Mouse (Mus musculus) forebrain, embryonic 11.5 days (tissue): ENCODE results near the gene Aldh1b1. TPM values are rescaled to one million over a fixed set of nuclear protein-coding genes. Genes with fewer than 3 reads are reported as not detected.

Source experiments
- ATAC-seq: fragments of 200-750 bp; cut with Nextera tagmentation; replicated peaks from 2 replicates; pipeline ENCODE4 v1.8.0; 2017; ENCODE audit warnings: moderate TSS enrichment; ENCODE audit not compliant: low FRiP score
- DNase-seq: peaks from one replicate; pipeline ENCODE4 v3.0.0-alpha.2; 2017; ENCODE audit warnings: low spot score
- H3K27ac ChIP-seq: fragments of 300-500 bp; sonication (generic); 2 replicates; pipeline ENCODE4 v1.5.1; 2014; ENCODE audit warnings: low read depth, low read length
- H3K27me3 ChIP-seq: fragments of 300-500 bp; sonication (generic); 2 replicates; pipeline ENCODE4 v1.6.1; 2014; ENCODE audit warnings: mild to moderate bottlenecking, low read length, mixed read lengths; ENCODE audit not compliant: control insufficient read depth, insufficient read depth
- H3K36me3 ChIP-seq: fragments of 300-500 bp; sonication (generic); 2 replicates; pipeline ENCODE4 v1.6.1; 2014; ENCODE audit warnings: mild to moderate bottlenecking, low read length, moderate library complexity, mixed read lengths; ENCODE audit not compliant: control insufficient read depth, insufficient read depth
- H3K4me1 ChIP-seq: fragments of 300-500 bp; sonication (generic); replicated peaks from 2 replicates; pipeline ENCODE4 v1.6.1; 2014; ENCODE audit warnings: low read length, mixed read lengths; ENCODE audit not compliant: control insufficient read depth, insufficient read depth
- H3K4me2 ChIP-seq: fragments of 300-500 bp; sonication (generic); 2 replicates; pipeline ENCODE4 v1.6.1; 2014; ENCODE audit warnings: low read depth, mild to moderate bottlenecking, low read length, moderate library complexity, mixed read lengths; ENCODE audit not compliant: severe bottlenecking
- H3K4me3 ChIP-seq: fragments of 300-500 bp; sonication (generic); 2 replicates; pipeline ENCODE4 v1.5.1; 2014; ENCODE audit warnings: low read depth, low read length
- H3K9ac ChIP-seq: fragments of 300-500 bp; sonication (generic); 2 replicates; pipeline ENCODE4 v1.6.1; 2014; ENCODE audit warnings: low read length
- H3K9me3 ChIP-seq: fragments of 300-500 bp; sonication (generic); 2 replicates; pipeline ENCODE4 v1.6.1; 2016; ENCODE audit warnings: low read length, mixed read lengths; ENCODE audit not compliant: control insufficient read depth
- WGBS: fragments of 180-500 bp; shearing (Covaris S2); extraction: QIAGEN DNeasy Blood & Tissue Kit; methylation state at CpG from one replicate; pipeline ENCODE4 v1.1.7; 2014; 5-methylcytosine and 5-hydroxymethylcytosine counted together
- polyA plus RNA-seq: library from polyadenylated mRNA; unstranded; fragments of >200 nt; fragmentation: Nextera tagmentation; extraction: Ambion mirVana; gene quantifications from 2 replicates; pipeline ENCODE4 v1.2.1, GENCODE M21; 2014

Gene Aldh1b1
- polyA plus RNA-seq, 1 experiment from 2014 or later: 5.2 TPM

DNA sequence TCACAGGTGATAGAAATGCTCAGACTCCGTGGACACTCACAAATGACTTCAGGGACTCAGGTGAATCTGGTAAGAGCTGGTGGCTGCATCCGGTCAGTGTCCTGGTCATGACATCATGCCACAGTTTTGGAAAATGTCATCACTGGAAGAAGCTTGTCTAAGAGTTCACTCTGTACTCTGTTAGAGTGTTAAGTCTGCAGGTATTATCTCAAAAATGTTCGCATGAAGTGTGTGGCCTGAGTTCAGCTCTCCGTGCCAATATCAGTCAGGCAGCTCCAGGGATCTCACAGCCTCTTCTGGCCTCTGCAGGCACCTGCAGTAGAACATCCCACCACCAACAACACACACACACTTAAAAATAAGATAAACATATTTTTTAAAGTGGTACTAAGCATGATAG is 36.2 kb upstream of the Aldh1b1 start:
- Histone ChIP-seq H3K4me3 (no peak overlapping the region), H3K9me3 (no peaks in the 10 kb centered on the region), H3K9ac (no peak overlapping the region), H3K36me3 (no peaks in the 10 kb centered on the region), H3K27me3 (peaks cover 9% of the 10 kb centered on the region), H3K27ac (no peak overlapping the region), H3K4me2 (no peak overlapping the region), H3K4me1 (peaks cover 23% of the 10 kb centered on the region)
- 90% methylated on average over 4 of the region's 4 CpGs for WGBS
- ATAC-seq: no peak
- DNase-seq: no peak

DNA sequence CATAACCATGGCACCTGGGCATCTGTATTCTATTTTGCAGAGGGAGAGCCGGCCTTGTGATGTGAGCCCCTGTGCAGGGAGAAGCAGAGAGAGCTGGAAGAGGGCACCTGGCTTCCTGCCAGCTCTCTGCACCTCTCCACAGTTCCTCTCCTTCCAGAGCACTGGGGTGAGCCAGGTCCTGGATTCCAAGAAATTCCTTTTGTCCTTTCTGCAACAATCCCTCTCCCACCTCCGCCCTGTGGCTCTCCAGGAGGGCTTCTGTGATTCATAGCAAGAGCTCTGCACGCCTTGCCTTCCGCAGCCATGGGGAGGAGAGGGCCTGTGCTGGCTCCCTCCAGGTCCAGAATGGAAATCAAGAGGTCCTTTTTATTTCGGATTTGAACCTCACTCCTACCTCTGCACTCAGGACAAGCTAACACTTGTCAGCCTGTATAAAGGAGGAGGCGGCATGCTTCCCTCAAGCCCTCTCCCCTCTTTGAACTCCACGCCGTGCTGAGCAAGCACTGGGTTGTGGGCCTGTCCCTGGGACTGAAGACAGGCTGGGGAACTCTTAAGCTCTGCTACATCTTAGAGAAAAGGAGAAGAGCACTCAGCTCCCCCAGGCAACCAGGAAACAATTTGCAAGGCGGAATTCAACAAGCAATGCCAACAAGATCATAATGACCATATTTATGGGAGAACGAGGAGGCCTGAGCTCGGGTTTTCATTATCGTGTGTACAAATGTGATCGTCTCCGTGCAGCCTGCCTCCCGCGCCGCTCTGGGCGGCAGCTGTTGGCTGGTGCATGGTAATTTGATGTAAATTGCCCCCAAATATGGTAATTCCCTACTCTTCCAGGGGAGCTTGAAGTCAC is 35.3 kb upstream of the Aldh1b1 start:
- Histone ChIP-seq H3K4me2 (peak overlapping the region; percentile 3; the same call in 1 of the 2 replicates), H3K27ac (peak overlapping the region; percentile 54), H3K27me3 (peaks cover 11% of the 10 kb centered on the region), H3K9me3 (no peaks in the 10 kb centered on the region), H3K4me1 (peaks cover 23% of the 10 kb centered on the region), H3K36me3 (no peaks in the 10 kb centered on the region), H3K9ac (peak overlapping the region; percentile 28; the same call in 1 of the 2 replicates), H3K4me3 (no peak overlapping the region)
- 4% methylated on average over 18 of the region's 18 CpGs for WGBS
- no peak for DNase-seq
- ATAC-seq: 0 out of 2 replicates have a peak, but pooled peaks have one; percentile 24

DNA sequence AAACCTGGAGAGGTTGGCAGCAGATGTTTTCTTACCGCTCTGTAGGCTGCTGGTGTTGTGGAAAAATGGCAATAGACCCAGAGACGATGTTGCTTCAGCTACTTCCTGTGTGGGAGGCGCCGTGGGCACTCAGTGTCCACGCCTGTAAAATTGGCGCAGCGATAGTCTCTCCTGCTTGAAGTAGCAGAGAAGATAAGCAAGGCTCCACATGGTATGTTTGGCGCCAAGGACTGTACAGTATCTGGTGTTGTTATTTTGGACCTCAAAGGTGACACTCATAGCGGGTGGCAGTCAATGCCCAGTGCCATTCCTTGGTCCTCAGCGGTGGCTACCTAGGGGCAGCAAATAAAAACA is 34.7 kb upstream of the Aldh1b1 start:
- 17% methylated on average over 10 of the region's 10 CpGs for WGBS
- Histone ChIP-seq H3K4me1 (peaks cover 23% of the 10 kb centered on the region), H3K36me3 (no peaks in the 10 kb centered on the region), H3K9me3 (no peaks in the 10 kb centered on the region), H3K9ac (no peak overlapping the region), H3K27me3 (peaks cover 11% of the 10 kb centered on the region), H3K27ac (peak overlapping the region; percentile 54), H3K4me2 (peak overlapping the region; percentile 3; the same call in 1 of the 2 replicates), H3K4me3 (no peak overlapping the region)
- ATAC-seq: no peak
- no peak for DNase-seq

DNA sequence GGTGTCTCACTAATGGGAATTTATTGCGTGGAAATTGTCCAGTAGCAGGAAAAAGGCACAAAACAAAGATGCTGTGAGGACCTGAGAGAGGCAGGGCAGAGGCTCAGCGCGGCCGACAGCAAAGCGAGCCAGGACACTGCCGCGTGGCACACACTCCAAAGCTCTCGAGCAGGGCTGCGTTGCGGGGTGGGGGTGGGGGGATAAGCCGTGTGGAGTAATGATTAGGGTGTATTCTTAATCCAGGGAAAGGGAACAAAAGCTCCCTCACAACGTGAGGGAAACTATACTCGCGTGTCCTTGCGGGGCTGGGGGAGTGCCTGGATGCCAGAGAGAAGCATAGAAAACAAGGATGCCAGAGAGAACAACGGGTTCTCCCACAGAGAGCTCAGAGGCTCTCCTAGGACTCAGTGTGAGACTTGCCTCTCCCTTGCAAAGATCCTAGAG is 33.7 kb upstream of the Aldh1b1 start:
- peaks cover 11% of the 10 kb centered on the region for H3K27me3 ChIP-seq
- peak overlapping the region; percentile 55; the same call in 1 of the 2 replicates for H3K4me2 ChIP-seq
- ATAC-seq (no peak; the same call in 1 of the 2 replicates), DNase-seq (peak; percentile 63)
- H3K9ac ChIP-seq: peak overlapping the region; percentile 52
- WGBS: under 1% methylated on average over 16 of the region's 16 CpGs
- H3K27ac ChIP-seq: peak overlapping the region; percentile 72
- H3K36me3 ChIP-seq: no peaks in the 10 kb centered on the region
- H3K4me3 ChIP-seq: peak overlapping the region; percentile 16; the same call in 1 of the 2 replicates
- H3K4me1 ChIP-seq: peaks cover 29% of the 10 kb centered on the region
- no peaks in the 10 kb centered on the region for H3K9me3 ChIP-seq

DNA sequence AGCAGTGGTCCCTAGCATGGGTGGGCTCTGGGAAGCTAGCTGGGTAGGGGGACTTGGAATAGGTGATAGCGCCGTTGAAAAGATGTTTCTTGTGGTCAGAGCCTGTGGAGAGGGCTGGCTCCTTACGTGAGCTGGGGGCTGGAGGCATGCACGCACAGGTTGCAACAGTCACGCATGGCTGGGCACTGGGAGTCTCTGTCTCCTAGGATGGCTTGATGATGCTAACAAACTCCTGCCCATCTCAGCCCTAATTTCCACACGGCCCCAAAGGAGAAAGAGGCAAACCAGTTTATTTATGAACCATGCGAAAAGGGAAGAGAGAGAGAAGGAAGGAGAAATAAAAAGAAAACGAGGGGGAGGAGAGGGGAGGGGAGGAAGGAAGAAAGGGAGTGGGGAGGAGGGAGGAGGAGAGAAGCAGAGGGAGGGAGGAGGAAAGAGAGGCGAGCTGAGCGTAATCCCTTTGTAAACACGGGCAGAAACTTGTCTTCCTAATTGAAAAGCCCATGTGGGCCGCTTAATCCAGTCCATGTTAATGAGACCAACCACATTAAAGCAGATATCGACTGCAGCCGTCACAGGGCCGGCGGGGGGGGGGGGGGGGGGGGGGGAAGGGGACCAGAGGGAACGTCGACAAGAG is 33.1 kb upstream of the Aldh1b1 start:
- H3K4me1 ChIP-seq: peaks cover 34% of the 10 kb centered on the region
- peak overlapping the region; percentile 52 for H3K9ac ChIP-seq
- under 1% methylated on average over 13 of the region's 18 CpGs for WGBS
- peak overlapping the region; percentile 55; the same call in 1 of the 2 replicates for H3K4me2 ChIP-seq
- no peaks in the 10 kb centered on the region for H3K9me3 ChIP-seq
- H3K27ac ChIP-seq: peak overlapping the region; percentile 72
- peak overlapping the region; percentile 16; the same call in 1 of the 2 replicates for H3K4me3 ChIP-seq
- H3K36me3 ChIP-seq: no peaks in the 10 kb centered on the region
- DNase-seq (peak; percentile 78), ATAC-seq (peak; percentile 58)
- H3K27me3 ChIP-seq: peaks cover 11% of the 10 kb centered on the region

DNA sequence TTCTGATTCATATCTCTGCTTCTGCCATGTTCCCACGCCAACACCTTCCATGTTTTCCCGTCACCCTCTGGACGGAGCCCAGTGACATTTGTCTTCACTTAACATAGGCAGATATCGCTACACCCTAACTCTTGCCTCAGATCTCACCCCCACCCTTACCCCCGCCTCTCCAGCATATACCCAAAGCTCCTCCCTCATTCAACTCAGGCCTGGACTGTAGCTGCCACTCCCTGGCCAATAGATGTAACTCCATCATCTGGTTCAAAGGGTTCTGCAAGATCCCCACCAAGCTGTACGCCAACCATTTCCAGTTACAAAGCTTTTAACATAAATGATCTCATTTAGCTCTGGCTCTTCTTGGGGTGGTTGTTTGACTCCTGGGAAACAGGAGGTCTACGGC is 32.0 kb upstream of the Aldh1b1 start:
- Histone ChIP-seq H3K27me3 (peaks cover 11% of the 10 kb centered on the region), H3K9ac (no peak overlapping the region), H3K9me3 (no peaks in the 10 kb centered on the region), H3K4me3 (no peak overlapping the region), H3K36me3 (no peaks in the 10 kb centered on the region), H3K4me1 (peaks cover 43% of the 10 kb centered on the region), H3K27ac (no peak overlapping the region), H3K4me2 (no peak overlapping the region)
- WGBS: 69% methylated on average over 7 of the region's 7 CpGs
- ATAC-seq (no peak), DNase-seq (no peak)

DNA sequence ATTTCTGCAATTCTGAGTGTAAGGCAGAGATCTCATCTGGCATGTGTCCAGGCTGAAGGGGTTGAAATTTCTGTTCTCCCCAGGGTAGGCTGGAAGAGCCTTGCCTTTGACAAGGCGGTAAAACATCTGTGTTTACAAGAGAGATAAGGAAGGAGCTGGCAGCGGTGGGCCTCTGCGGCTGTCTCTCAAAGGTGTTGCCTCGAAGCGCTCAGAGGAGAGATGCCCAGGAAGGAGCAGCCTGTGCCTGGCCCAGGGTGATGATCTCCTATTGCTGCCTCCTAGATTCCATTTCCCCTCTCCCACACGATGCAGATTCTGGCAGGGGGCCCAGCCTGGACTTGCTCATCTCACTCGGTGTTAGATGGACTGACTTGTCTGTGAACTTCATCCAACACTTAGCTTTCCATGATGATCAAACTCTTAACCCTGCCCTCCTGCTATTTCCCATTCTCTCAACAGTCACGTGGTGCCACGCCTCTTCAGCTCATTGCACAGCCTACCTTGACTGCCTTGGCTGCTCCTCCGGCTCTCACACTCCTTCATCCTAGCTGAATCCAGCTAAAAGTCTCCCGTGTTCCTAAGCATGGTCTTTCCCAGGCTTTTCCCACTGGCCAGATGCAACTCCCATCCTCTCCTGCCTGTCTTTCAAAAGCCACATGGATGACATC is 30.8 kb upstream of the Aldh1b1 start:
- Histone ChIP-seq H3K36me3 (no peaks in the 10 kb centered on the region), H3K4me3 (no peak overlapping the region), H3K27ac (no peak overlapping the region), H3K9ac (no peak overlapping the region), H3K4me2 (no peak overlapping the region), H3K27me3 (peaks cover 11% of the 10 kb centered on the region), H3K9me3 (no peaks in the 10 kb centered on the region), H3K4me1 (peaks cover 42% of the 10 kb centered on the region)
- no peak for DNase-seq
- no peak for ATAC-seq
- WGBS: 71% methylated on average over 11 of the region's 11 CpGs

DNA sequence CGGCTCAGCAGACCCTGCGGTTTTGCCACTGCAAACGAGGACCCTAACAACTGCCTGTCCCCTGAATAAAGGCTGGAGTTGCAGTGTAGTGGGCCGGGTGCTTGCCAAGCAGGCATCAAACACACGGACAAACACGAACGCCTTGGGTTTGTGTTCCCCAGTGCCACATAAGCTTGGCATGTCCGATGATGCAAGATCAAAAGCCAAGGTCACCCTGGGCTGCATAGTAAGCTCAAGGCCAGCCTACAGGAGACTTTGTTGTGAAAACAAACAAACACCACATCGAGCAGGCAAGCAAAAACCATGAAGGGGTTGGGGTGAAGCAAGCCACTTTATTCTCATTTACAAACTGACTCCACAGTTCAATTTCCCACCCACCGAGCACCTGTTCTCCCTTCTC is 29.7 kb upstream of the Aldh1b1 start:
- no peak overlapping the region for H3K27ac ChIP-seq
- DNase-seq (no peak), ATAC-seq (no peak)
- H3K9ac ChIP-seq: no peak overlapping the region
- H3K4me1 ChIP-seq: peaks cover 34% of the 10 kb centered on the region
- H3K4me3 ChIP-seq: no peak overlapping the region
- no peak overlapping the region for H3K4me2 ChIP-seq
- no peaks in the 10 kb centered on the region for H3K36me3 ChIP-seq
- WGBS: 38% methylated on average over 10 of the region's 10 CpGs
- H3K9me3 ChIP-seq: no peaks in the 10 kb centered on the region
- H3K27me3 ChIP-seq: peaks cover 11% of the 10 kb centered on the region
